Mouse (Mus musculus): ENCODE measurements around the gene Uqcr11. TPM values are rescaled to one million over a fixed set of nuclear protein-coding genes. Genes with fewer than 3 reads are reported as not detected.

Gene Uqcr11
- polyA plus RNA-seq, 1 experiment from 2014 or later = 1,253 TPM

- Histone ChIP-seq H3K4me1 (replicated peaks; ENCODE audit: insufficient read depth, low read length) (no peaks in the 10 kb centered on the region), H3K27ac (no peak overlapping the region), H3K9ac (ENCODE audit: low read depth, low read length) (no peak overlapping the region), H3K4me2 (ENCODE audit: low read length) (no peak overlapping the region), H3K4me3 (replicated peaks; ENCODE audit: low read depth, low read length) (no peak overlapping the region), H3K36me3 (ENCODE audit: insufficient read depth, low read length) (no peaks in the 10 kb centered on the region), H3K9me3 (replicated peaks; ENCODE audit: low read length) (no peaks in the 10 kb centered on the region), H3K27me3 (ENCODE audit: insufficient read depth, low read length) (no peaks in the 10 kb centered on the region)
- no peak for TF ChIP-seq CTCF (IDR thresholded peaks at IDR 0.05; ENCODE audit: low read depth)
- no peak for DNase-seq (ENCODE audit: low spot score)
- 84% methylated on average over 6 of the region's 6 CpGs for WGBS
- ATAC-seq (replicated peaks; ENCODE audit: low FRiP score, low read depth) = no peak
Measured at GRCm38 (mm10) chr10:80372706-80373105, 33.9 kb downstream of the Uqcr11 start.

GRCm38 (mm10) chr10:80371983-80372382 is 34.6 kb downstream of the Uqcr11 start:
- H3K9ac ChIP-seq (ENCODE audit: low read depth, low read length) = no peak overlapping the region
- no peak for ATAC-seq (replicated peaks; ENCODE audit: low FRiP score, low read depth)

GRCm38 (mm10) chr10:80371411-80371966 is 35.1 kb downstream of the Uqcr11 start:
- 0 out of 2 replicates have a peak overlapping the region, but pooled peaks have one; percentile 8 for H3K27ac ChIP-seq
- DNase-seq (ENCODE audit: low spot score) (peak; percentile 78), ATAC-seq (replicated peaks; ENCODE audit: low FRiP score, low read depth) (peak; percentile 74; the same call in 1 of the 2 replicates)
- no peak for TF ChIP-seq CTCF (IDR thresholded peaks at IDR 0.05; ENCODE audit: low read depth)
- H3K4me3 ChIP-seq (replicated peaks; ENCODE audit: low read depth, low read length) = peak overlapping the region; percentile 14; the same call in 1 of the 2 replicates
- WGBS = 4% methylated on average over 12 of the region's 12 CpGs
- peak overlapping the region; percentile 34 for H3K4me2 ChIP-seq (ENCODE audit: low read length)
- no peaks in the 10 kb centered on the region for H3K27me3 ChIP-seq (ENCODE audit: insufficient read depth, low read length)
- H3K36me3 ChIP-seq (ENCODE audit: insufficient read depth, low read length) = no peaks in the 10 kb centered on the region
- H3K9me3 ChIP-seq (replicated peaks; ENCODE audit: low read length) = no peaks in the 10 kb centered on the region
- H3K9ac ChIP-seq (ENCODE audit: low read depth, low read length) = 0 out of 2 replicates have a peak overlapping the region, but pooled peaks have one; percentile 24
- no peaks in the 10 kb centered on the region for H3K4me1 ChIP-seq (replicated peaks; ENCODE audit: insufficient read depth, low read length)

More at GRCm38 (mm10) chr10:80371983-80372382, 34.6 kb downstream of the Uqcr11 start:
- no peaks in the 10 kb centered on the region for H3K4me1 ChIP-seq (replicated peaks; ENCODE audit: insufficient read depth, low read length)
- H3K4me3 ChIP-seq (replicated peaks; ENCODE audit: low read depth, low read length) = no peak overlapping the region
- peak overlapping the region; percentile 34 for H3K4me2 ChIP-seq (ENCODE audit: low read length)
- WGBS = 43% methylated on average over 9 of the region's 9 CpGs
- no peaks in the 10 kb centered on the region for H3K27me3 ChIP-seq (ENCODE audit: insufficient read depth, low read length)
- DNase-seq (ENCODE audit: low spot score) = no peak
- no peaks in the 10 kb centered on the region for H3K9me3 ChIP-seq (replicated peaks; ENCODE audit: low read length)
- TF ChIP-seq CTCF (IDR thresholded peaks at IDR 0.05; ENCODE audit: low read depth) = no peak
- no peaks in the 10 kb centered on the region for H3K36me3 ChIP-seq (ENCODE audit: insufficient read depth, low read length)
- 0 out of 2 replicates have a peak overlapping the region, but pooled peaks have one; percentile 8 for H3K27ac ChIP-seq

- no peaks in the 10 kb centered on the region for H3K4me1 ChIP-seq (replicated peaks; ENCODE audit: insufficient read depth, low read length)
- 74% methylated on average over 21 of the region's 21 CpGs for WGBS
- H3K9ac ChIP-seq (ENCODE audit: low read depth, low read length) = no peak overlapping the region
- no peaks in the 10 kb centered on the region for H3K36me3 ChIP-seq (ENCODE audit: insufficient read depth, low read length)
- no peaks in the 10 kb centered on the region for H3K9me3 ChIP-seq (replicated peaks; ENCODE audit: low read length)
- H3K27ac ChIP-seq = no peak overlapping the region
- ATAC-seq (replicated peaks; ENCODE audit: low FRiP score, low read depth) (no peak), DNase-seq (ENCODE audit: low spot score) (no peak)
- H3K4me3 ChIP-seq (replicated peaks; ENCODE audit: low read depth, low read length) = no peak overlapping the region
- peak; percentile 16; the same call in 1 of the 2 replicates for TF ChIP-seq CTCF (IDR thresholded peaks at IDR 0.05; ENCODE audit: low read depth)
- H3K27me3 ChIP-seq (ENCODE audit: insufficient read depth, low read length) = no peaks in the 10 kb centered on the region
- H3K4me2 ChIP-seq (ENCODE audit: low read length) = no peak overlapping the region
Measured at GRCm38 (mm10) chr10:80369995-80370747, 36.5 kb downstream of the Uqcr11 start.

GRCm38 (mm10) chr10:80368392-80368791 is 38.2 kb downstream of the Uqcr11 start:
- 92% methylated on average over 6 of the region's 6 CpGs for WGBS
- no peak overlapping the region for H3K9ac ChIP-seq (ENCODE audit: low read depth, low read length)
- ATAC-seq (replicated peaks; ENCODE audit: low FRiP score, low read depth) = no peak

GRCm38 (mm10) chr10:80367954-80368353 is 38.7 kb downstream of the Uqcr11 start:
- H3K4me1 ChIP-seq (replicated peaks; ENCODE audit: insufficient read depth, low read length) = no peaks in the 10 kb centered on the region
- no peak overlapping the region for H3K9ac ChIP-seq (ENCODE audit: low read depth, low read length)
- ATAC-seq (replicated peaks; ENCODE audit: low FRiP score, low read depth) (no peak), DNase-seq (ENCODE audit: low spot score) (no peak)
- H3K4me2 ChIP-seq (ENCODE audit: low read length) = no peak overlapping the region
- no peak for TF ChIP-seq CTCF (IDR thresholded peaks at IDR 0.05; ENCODE audit: low read depth)
- no peak overlapping the region for H3K4me3 ChIP-seq (replicated peaks; ENCODE audit: low read depth, low read length)
- no peaks in the 10 kb centered on the region for H3K9me3 ChIP-seq (replicated peaks; ENCODE audit: low read length)
- no peaks in the 10 kb centered on the region for H3K36me3 ChIP-seq (ENCODE audit: insufficient read depth, low read length)
- no peak overlapping the region for H3K27ac ChIP-seq
- H3K27me3 ChIP-seq (ENCODE audit: insufficient read depth, low read length) = no peaks in the 10 kb centered on the region
- 31% methylated on average over 5 of the region's 5 CpGs for WGBS

More at GRCm38 (mm10) chr10:80368392-80368791, 38.2 kb downstream of the Uqcr11 start:
- no peak overlapping the region for H3K27ac ChIP-seq
- H3K4me1 ChIP-seq (replicated peaks; ENCODE audit: insufficient read depth, low read length) = no peaks in the 10 kb centered on the region
- no peak for TF ChIP-seq CTCF (IDR thresholded peaks at IDR 0.05; ENCODE audit: low read depth)
- no peak overlapping the region for H3K4me2 ChIP-seq (ENCODE audit: low read length)
- H3K9me3 ChIP-seq (replicated peaks; ENCODE audit: low read length) = no peaks in the 10 kb centered on the region
- no peaks in the 10 kb centered on the region for H3K27me3 ChIP-seq (ENCODE audit: insufficient read depth, low read length)
- DNase-seq (ENCODE audit: low spot score) = no peak
- H3K36me3 ChIP-seq (ENCODE audit: insufficient read depth, low read length) = no peaks in the 10 kb centered on the region
- no peak overlapping the region for H3K4me3 ChIP-seq (replicated peaks; ENCODE audit: low read depth, low read length)
